Mouse (Mus musculus) hindbrain, embryonic 14.5 days (tissue): Measurements from ENCODE around the gene Ccr6. TPM values are rescaled to one million over a fixed set of nuclear protein-coding genes. Genes with fewer than 3 reads are reported as not detected.

Experiments used
- ATAC-seq: fragments of 200-750 bp; cut with Nextera tagmentation; 2 replicates; pipeline ENCODE4 v1.8.0; 2017; ENCODE audit warnings: moderate number of reproducible peaks, mild to moderate bottlenecking, moderate TSS enrichment, moderate library complexity; ENCODE audit not compliant: low FRiP score
- DNase-seq: peaks from one replicate; pipeline ENCODE4 v3.0.0-alpha.2; 2015; ENCODE audit warnings: low spot score
- H3K27ac ChIP-seq: fragments of 300-500 bp; sonication (generic); 2 replicates; pipeline ENCODE4 v1.5.1; 2014; ENCODE audit warnings: mild to moderate bottlenecking, moderate library complexity
- H3K27me3 ChIP-seq: fragments of 300-500 bp; sonication (generic); 2 replicates; pipeline ENCODE4 v1.6.1; 2014; ENCODE audit warnings: mild to moderate bottlenecking, low read length, mixed read lengths; ENCODE audit not compliant: control insufficient read depth, insufficient read depth
- H3K36me3 ChIP-seq: fragments of 300-500 bp; sonication (generic); replicated peaks from 2 replicates; pipeline ENCODE4 v1.6.1; 2014; ENCODE audit not compliant: control insufficient read depth, insufficient read depth
- H3K4me1 ChIP-seq: fragments of 300-500 bp; sonication (generic); replicated peaks from 2 replicates; pipeline ENCODE4 v1.6.1; 2014; ENCODE audit warnings: antibody characterized with exemption, low read length, mixed read lengths; ENCODE audit not compliant: control insufficient read depth, insufficient read depth
- H3K4me2 ChIP-seq: fragments of 300-500 bp; sonication (generic); replicated peaks from 2 replicates; pipeline ENCODE4 v1.6.1; 2014; ENCODE audit warnings: mild to moderate bottlenecking, moderate library complexity
- H3K4me3 ChIP-seq: fragments of 300-500 bp; sonication (generic); replicated peaks from 2 replicates; pipeline ENCODE4 v1.5.1; 2014; ENCODE audit warnings: mild to moderate bottlenecking, low read length
- H3K9ac ChIP-seq: fragments of 300-500 bp; sonication (generic); 2 replicates; pipeline ENCODE4 v1.6.1; 2014
- H3K9me3 ChIP-seq: fragments of 300-500 bp; sonication (generic); 2 replicates; pipeline ENCODE4 v1.6.1; 2016; ENCODE audit warnings: low read length; ENCODE audit not compliant: control insufficient read depth
- WGBS: fragments of 180-500 bp; shearing (Covaris S2); extraction: QIAGEN DNeasy Blood & Tissue Kit; methylation state at CpG from one replicate; pipeline ENCODE4 v1.1.7; 2014; 5-methylcytosine and 5-hydroxymethylcytosine counted together
- polyA plus RNA-seq: library from polyadenylated mRNA; unstranded; fragments of >200 nt; fragmentation: Nextera tagmentation; extraction: Ambion mirVana; gene quantifications from 2 replicates; pipeline ENCODE4 v1.2.1, GENCODE M21; 2014

Ccr6 gene
- polyA plus RNA-seq, 1 experiment from 2014 or later, result not detected

GRCm38 (mm10) chr17:8272951-8273350 is 37.1 kb downstream of the Ccr6 start:
- no peaks in the 10 kb centered on the region for H3K4me1 ChIP-seq
- no peak overlapping the region for H3K4me2 ChIP-seq
- no peaks in the 10 kb centered on the region for H3K9me3 ChIP-seq
- H3K4me3 ChIP-seq, result no peak overlapping the region
- no peaks in the 10 kb centered on the region for H3K27me3 ChIP-seq
- no peaks in the 10 kb centered on the region for H3K36me3 ChIP-seq
- DNase-seq (no peak), ATAC-seq (no peak)
- WGBS, result 81% methylated on average over 6 of the region's 6 CpGs
- no peak overlapping the region for H3K27ac ChIP-seq
- H3K9ac ChIP-seq, result no peak overlapping the region

GRCm38 (mm10) chr17:8276071-8276470 is 40.2 kb downstream of the Ccr6 start:
- Histone ChIP-seq H3K27me3 (no peaks in the 10 kb centered on the region), H3K4me3 (no peak overlapping the region), H3K4me2 (no peak overlapping the region), H3K4me1 (no peaks in the 10 kb centered on the region), H3K9ac (no peak overlapping the region), H3K9me3 (no peaks in the 10 kb centered on the region), H3K27ac (no peak overlapping the region), H3K36me3 (no peaks in the 10 kb centered on the region)
- 78% methylated on average over 4 of the region's 4 CpGs for WGBS
- ATAC-seq (no peak), DNase-seq (no peak)

- Histone ChIP-seq H3K36me3 (no peaks in the 10 kb centered on the region), H3K4me1 (no peaks in the 10 kb centered on the region), H3K4me3 (no peak overlapping the region), H3K9ac (no peak overlapping the region), H3K9me3 (no peaks in the 10 kb centered on the region), H3K4me2 (no peak overlapping the region), H3K27me3 (no peaks in the 10 kb centered on the region), H3K27ac (no peak overlapping the region)
- DNase-seq (no peak), ATAC-seq (no peak)
- WGBS, result 85% methylated on average over 7 of the region's 7 CpGs
Observed at GRCm38 (mm10) chr17:8276680-8277079, 40.8 kb downstream of the Ccr6 start.

DNA sequence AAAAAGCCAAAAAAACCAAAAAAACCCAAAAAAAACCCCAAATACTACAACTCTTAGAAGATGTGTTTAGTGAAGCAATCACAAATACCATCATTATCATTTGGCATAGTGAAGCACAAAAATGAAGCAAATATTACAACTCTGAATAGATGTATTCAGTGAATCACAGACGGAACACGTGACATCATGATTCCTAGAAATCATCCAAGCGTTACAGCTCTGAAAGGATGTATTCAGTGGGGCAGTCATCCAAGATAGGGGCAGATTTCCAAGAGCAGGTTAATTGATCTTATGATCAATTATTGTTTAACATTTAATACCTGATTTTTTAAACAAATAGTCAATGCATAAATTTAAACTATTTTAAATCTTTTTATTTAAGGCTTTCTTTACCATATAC is 41.4 kb downstream of the Ccr6 start:
- no peak overlapping the region for H3K4me3 ChIP-seq
- H3K9ac ChIP-seq, result no peak overlapping the region
- no peak for ATAC-seq
- no peaks in the 10 kb centered on the region for H3K9me3 ChIP-seq
- H3K4me1 ChIP-seq, result no peaks in the 10 kb centered on the region
- H3K36me3 ChIP-seq, result no peaks in the 10 kb centered on the region
- DNase-seq, result no peak
- H3K27ac ChIP-seq, result no peak overlapping the region
- H3K27me3 ChIP-seq, result no peaks in the 10 kb centered on the region
- H3K4me2 ChIP-seq, result no peak overlapping the region
- 78% methylated on average over 3 of the region's 3 CpGs for WGBS

- Histone ChIP-seq H3K36me3 (no peaks in the 10 kb centered on the region), H3K27me3 (no peaks in the 10 kb centered on the region), H3K4me2 (no peak overlapping the region), H3K9me3 (no peaks in the 10 kb centered on the region), H3K4me3 (no peak overlapping the region), H3K4me1 (0 out of 2 replicates have a peak, but pooled peaks cover 6% of the 10 kb centered on the region), H3K9ac (no peak overlapping the region), H3K27ac (no peak overlapping the region)
- ATAC-seq (no peak), DNase-seq (no peak)
- WGBS, result 60% methylated on average over 3 of the region's 3 CpGs
Observed at GRCm38 (mm10) chr17:8278356-8278755, 42.5 kb downstream of the Ccr6 start.

DNA sequence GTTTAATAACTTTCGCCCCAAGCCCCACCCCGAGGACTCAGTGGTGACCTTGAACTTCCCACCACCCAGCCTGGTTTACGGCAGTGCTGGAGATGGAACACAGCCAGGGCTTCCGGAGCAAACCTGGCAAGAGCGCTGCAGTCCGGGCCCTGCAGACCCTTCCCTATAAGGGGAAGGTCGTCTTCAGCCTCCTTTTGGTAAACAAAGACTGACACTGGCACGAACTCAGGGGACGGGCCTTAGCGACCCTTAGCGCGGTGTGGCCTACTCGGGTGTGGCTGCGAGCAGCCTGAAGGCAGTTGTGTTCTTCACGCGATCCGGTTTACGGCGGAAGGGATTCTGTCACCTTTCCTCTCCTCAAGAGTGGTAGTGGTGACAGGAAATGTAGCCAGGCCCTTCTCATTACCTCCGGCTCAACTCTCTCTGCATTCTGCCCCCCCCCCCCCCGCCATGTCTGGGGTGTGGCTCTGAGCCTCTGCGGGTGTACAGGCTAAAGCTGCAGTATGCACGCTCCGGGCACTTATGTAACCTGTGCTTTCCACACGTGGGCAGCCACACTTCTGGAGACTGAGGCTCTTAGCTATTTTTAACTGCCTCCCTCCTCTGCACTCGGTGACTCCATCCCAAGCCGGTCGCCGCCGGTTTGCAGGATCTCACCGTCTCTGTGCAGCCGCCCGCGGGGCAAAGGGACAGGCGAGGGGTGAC is 47.1 kb downstream of the Ccr6 start, which contains the start of gene Mpc1:
Mpc1 (plus strand) TSS at position 84 of the 705 bp plus-strand sequence.
- Histone ChIP-seq H3K4me1 (peaks cover 23% of the 10 kb centered on the region), H3K4me3 (peak within 1 kb of the TSS; percentile 91), H3K9ac (peak within 1 kb of the TSS; percentile 90), H3K27me3 (no peaks in the 10 kb centered on the region), H3K4me2 (peak within 1 kb of the TSS; percentile 97), H3K36me3 (no peaks in the 10 kb centered on the region), H3K9me3 (no peaks in the 10 kb centered on the region), H3K27ac (peak within 1 kb of the TSS; percentile 89)
- 1% methylated on average over 34 of the region's 35 CpGs for WGBS
- peak; percentile 9; the same call in 1 of the 2 replicates for ATAC-seq
- DNase-seq, result peak; percentile 62

DNA sequence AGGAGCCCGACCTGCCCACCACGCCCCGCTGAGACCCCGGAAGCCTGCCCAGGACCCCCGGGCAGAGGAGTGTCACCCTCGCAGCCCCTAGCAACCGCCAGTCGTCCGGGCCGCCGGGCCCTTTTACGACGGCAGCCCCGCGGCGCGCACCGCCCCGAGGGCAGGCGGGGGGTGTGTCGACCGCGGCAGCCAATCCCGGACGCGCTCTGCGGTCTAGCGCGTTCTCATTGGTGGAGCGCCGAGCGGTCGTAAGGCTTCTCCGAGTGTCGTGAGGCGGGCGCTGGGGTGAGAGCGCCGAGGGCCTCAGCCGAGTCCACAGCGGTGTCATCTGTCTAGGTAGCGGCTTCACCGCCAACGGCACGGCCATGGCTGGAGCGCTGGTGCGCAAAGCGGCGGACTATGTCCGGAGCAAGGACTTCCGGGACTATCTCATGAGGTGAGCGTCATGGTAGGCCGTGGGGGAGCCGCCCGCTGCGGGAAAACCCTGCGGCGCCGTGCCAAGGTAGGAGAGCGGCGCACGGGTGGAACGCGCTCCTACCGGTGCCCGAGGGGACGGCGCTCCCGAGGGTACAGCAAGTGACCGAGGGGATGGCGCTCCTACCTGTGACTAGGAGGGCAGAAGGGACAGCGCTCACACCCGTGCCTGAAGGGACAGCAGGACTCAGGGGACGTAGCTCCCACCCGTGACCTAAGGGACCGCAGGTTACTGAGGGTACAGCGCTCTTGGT is 47.8 kb downstream of the Ccr6 start:
- H3K4me1 ChIP-seq, result peaks cover 23% of the 10 kb centered on the region
- H3K9me3 ChIP-seq, result no peaks in the 10 kb centered on the region
- peak; percentile 98 for ATAC-seq
- H3K27ac ChIP-seq, result peak overlapping the region; percentile 89
- H3K9ac ChIP-seq, result peak overlapping the region; percentile 90
- H3K27me3 ChIP-seq, result no peaks in the 10 kb centered on the region
- peak; percentile 95 for DNase-seq
- H3K4me2 ChIP-seq, result peak overlapping the region; percentile 97
- no peaks in the 10 kb centered on the region for H3K36me3 ChIP-seq
- peak overlapping the region; percentile 91 for H3K4me3 ChIP-seq
- whole genome bisulfite sequencing, result 0% methylated on average over 77 of the region's 77 CpGs

DNA sequence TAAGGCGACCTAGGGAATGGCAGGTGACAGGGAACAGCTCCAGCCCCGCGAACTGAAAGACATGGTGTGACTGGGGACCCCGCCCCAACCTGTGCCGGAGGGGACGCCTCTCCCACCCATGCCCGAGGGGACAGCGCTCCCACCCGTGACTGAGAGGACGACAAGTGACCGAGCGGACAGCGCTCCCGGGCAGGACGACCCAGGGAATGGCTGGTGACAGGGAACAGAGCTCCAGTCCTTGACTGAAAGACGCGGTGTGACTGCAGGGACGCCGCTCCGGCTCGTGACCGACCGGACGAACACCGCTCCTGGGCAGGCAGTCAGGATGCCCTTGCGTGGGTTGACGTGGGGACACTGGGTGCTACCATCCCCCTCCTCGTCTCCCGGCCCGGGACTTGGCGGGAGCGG is 48.4 kb downstream of the Ccr6 start:
- Histone ChIP-seq H3K4me3 (peak overlapping the region; percentile 91), H3K9me3 (no peaks in the 10 kb centered on the region), H3K27ac (peak overlapping the region; percentile 84), H3K27me3 (no peaks in the 10 kb centered on the region), H3K9ac (peak overlapping the region; percentile 90), H3K4me1 (peaks cover 23% of the 10 kb centered on the region), H3K4me2 (peak overlapping the region; percentile 97), H3K36me3 (no peaks in the 10 kb centered on the region)
- ATAC-seq (no peak; the same call in 1 of the 2 replicates), DNase-seq (peak; percentile 29)
- under 1% methylated on average over 32 of the region's 32 CpGs for WGBS

GRCm38 (mm10) chr17:8285056-8285455 is 49.2 kb downstream of the Ccr6 start:
- H3K27me3 ChIP-seq, result no peaks in the 10 kb centered on the region
- no peaks in the 10 kb centered on the region for H3K36me3 ChIP-seq
- H3K4me3 ChIP-seq, result peak overlapping the region; percentile 91
- WGBS, result 42% methylated on average over 8 of the region's 8 CpGs
- H3K4me2 ChIP-seq, result peak overlapping the region; percentile 97
- H3K9ac ChIP-seq, result peak overlapping the region; percentile 90
- H3K4me1 ChIP-seq, result peaks cover 23% of the 10 kb centered on the region
- H3K9me3 ChIP-seq, result no peaks in the 10 kb centered on the region
- H3K27ac ChIP-seq, result no peak overlapping the region
- no peak for ATAC-seq
- no peak for DNase-seq
